Mouse (Mus musculus) embryonic facial prominence, embryonic 12.5 days (tissue): Measurements from ENCODE around the gene Taok2. TPM values are rescaled to one million over a fixed set of nuclear protein-coding genes. Genes with fewer than 3 reads are reported as not detected.
A peak's percentile ranks its signal among the peaks of the same experiment; 100 is the strongest.

Source experiments
- ATAC-seq: fragments of 200-750 bp; cut with Nextera tagmentation; 2 replicates; pipeline ENCODE4 v1.8.0; 2017; ENCODE audit not compliant: insufficient number of reproducible peaks, insufficient read depth, low FRiP score, low TSS enrichment
- H3K27ac ChIP-seq: fragments of 300-500 bp; sonication (generic); 2 replicates; pipeline ENCODE4 v1.5.1; 2016; ENCODE audit warnings: mild to moderate bottlenecking
- H3K27me3 ChIP-seq: fragments of 300-500 bp; sonication (generic); 2 replicates; pipeline ENCODE4 v1.6.1; 2016; ENCODE audit warnings: mild to moderate bottlenecking, moderate library complexity
- H3K36me3 ChIP-seq: fragments of 300-500 bp; sonication (generic); 2 replicates; pipeline ENCODE4 v1.6.1; 2016; ENCODE audit warnings: mild to moderate bottlenecking
- H3K4me1 ChIP-seq: fragments of 300-500 bp; sonication (generic); 2 replicates; pipeline ENCODE4 v1.6.1; 2016
- H3K4me2 ChIP-seq: fragments of 300-500 bp; sonication (generic); replicated peaks from 2 replicates; pipeline ENCODE4 v1.6.1; 2016; ENCODE audit warnings: mild to moderate bottlenecking, moderate library complexity
- H3K4me3 ChIP-seq: fragments of 300-500 bp; sonication (generic); 2 replicates; pipeline ENCODE4 v1.5.1; 2016; ENCODE audit warnings: mild to moderate bottlenecking
- H3K9ac ChIP-seq: fragments of 300-500 bp; sonication (generic); 2 replicates; pipeline ENCODE4 v1.6.1; 2016; ENCODE audit warnings: mild to moderate bottlenecking, moderate library complexity
- H3K9me3 ChIP-seq: fragments of 300-500 bp; sonication (generic); 2 replicates; pipeline ENCODE4 v1.6.1; 2016; ENCODE audit warnings: mild to moderate bottlenecking, moderate library complexity
- WGBS: fragments of 180-500 bp; shearing (Covaris S2); methylation state at CpG from one replicate; pipeline ENCODE4 v1.1.7; 2016; 5-methylcytosine and 5-hydroxymethylcytosine counted together
- polyA plus RNA-seq: library from polyadenylated mRNA; unstranded; fragments of >200 nt; fragmentation: Nextera tagmentation; extraction: Ambion mirVana; gene quantifications from 2 replicates; pipeline ENCODE4 v1.2.1, GENCODE M21; 2016

Taok2 gene
- polyA plus RNA-seq, 1 experiment from 2014 or later = 57.7 TPM

GRCm38 (mm10) chr7:126868003-126868402, 16.5 kb downstream of the Taok2 start:
- Histone ChIP-seq H3K9ac (no peak overlapping the region), H3K4me2 (no peak overlapping the region), H3K4me1 (peaks cover 15% of the 10 kb centered on the region), H3K36me3 (peaks cover 94% of the 10 kb centered on the region), H3K4me3 (no peak overlapping the region), H3K27ac (no peak overlapping the region), H3K27me3 (no peaks in the 10 kb centered on the region), H3K9me3 (no peaks in the 10 kb centered on the region)
- no peak for ATAC-seq
- WGBS = 88% methylated on average over 12 of the region's 12 CpGs

GRCm38 (mm10) chr7:126867534-126867933, 17.0 kb downstream of the Taok2 start:
- ATAC-seq = no peak
- H3K4me2 ChIP-seq = no peak overlapping the region
- no peaks in the 10 kb centered on the region for H3K9me3 ChIP-seq
- peaks cover 18% of the 10 kb centered on the region for H3K4me1 ChIP-seq
- H3K9ac ChIP-seq = no peak overlapping the region
- H3K4me3 ChIP-seq = no peak overlapping the region
- H3K36me3 ChIP-seq = peaks cover 89% of the 10 kb centered on the region
- no peaks in the 10 kb centered on the region for H3K27me3 ChIP-seq
- 83% methylated on average over 2 of the region's 2 CpGs for WGBS
- H3K27ac ChIP-seq = no peak overlapping the region

GRCm38 (mm10) chr7:126863791-126864190, 20.7 kb downstream of the Taok2 start:
- ATAC-seq = no peak
- H3K4me3 ChIP-seq = peak overlapping the region; percentile 73
- no peaks in the 10 kb centered on the region for H3K27me3 ChIP-seq
- peak overlapping the region; percentile 86 for H3K27ac ChIP-seq
- H3K4me1 ChIP-seq = peaks cover 25% of the 10 kb centered on the region
- no peaks in the 10 kb centered on the region for H3K9me3 ChIP-seq
- H3K4me2 ChIP-seq = peak overlapping the region; percentile 88
- 71% methylated on average over 6 of the region's 6 CpGs for WGBS
- peaks cover 63% of the 10 kb centered on the region for H3K36me3 ChIP-seq
- peak overlapping the region; percentile 66 for H3K9ac ChIP-seq

GRCm38 (mm10) chr7:126862147-126862784, 22.2 kb downstream of the Taok2 start, which contains the start of gene Ino80e:
Ino80e (minus strand) TSS chr7:126862377.
- WGBS = under 1% methylated on average over 41 of the region's 41 CpGs
- Histone ChIP-seq H3K36me3 (peaks cover 63% of the 10 kb centered on the region), H3K4me2 (peak within 1 kb of the TSS; percentile 88), H3K9me3 (no peaks in the 10 kb centered on the region), H3K9ac (peak within 1 kb of the TSS; percentile 66), H3K4me3 (peak within 1 kb of the TSS; percentile 73), H3K27ac (peak within 1 kb of the TSS; percentile 86), H3K27me3 (no peaks in the 10 kb centered on the region), H3K4me1 (peaks cover 25% of the 10 kb centered on the region)
- peak; percentile 42; the same call in 1 of the 2 replicates for ATAC-seq

GRCm38 (mm10) chr7:126861429-126862130, 22.9 kb downstream of the Taok2 start, which contains the start of gene Hirip3:
Hirip3 (plus strand) TSS chr7:126861972.
- 2% methylated on average over 42 of the region's 42 CpGs for WGBS
- peak within 1 kb of the TSS; percentile 86 for H3K27ac ChIP-seq
- ATAC-seq = peak; percentile 82

GRCm38 (mm10) chr7:126860987-126861386, 23.5 kb downstream of the Taok2 start:
- Histone ChIP-seq H3K4me3 (peak overlapping the region; percentile 73), H3K27me3 (no peaks in the 10 kb centered on the region), H3K27ac (no peak overlapping the region), H3K9me3 (no peaks in the 10 kb centered on the region), H3K9ac (peak overlapping the region; percentile 66), H3K4me1 (peaks cover 25% of the 10 kb centered on the region), H3K4me2 (peak overlapping the region; percentile 88), H3K36me3 (peaks cover 63% of the 10 kb centered on the region)
- 69% methylated on average over 5 of the region's 5 CpGs for WGBS
- no peak for ATAC-seq

More at GRCm38 (mm10) chr7:126861429-126862130, 22.9 kb downstream of the Taok2 start, which contains the start of gene Hirip3:
- H3K36me3 ChIP-seq = peaks cover 63% of the 10 kb centered on the region
- H3K9me3 ChIP-seq = no peaks in the 10 kb centered on the region
- peaks cover 25% of the 10 kb centered on the region for H3K4me1 ChIP-seq
- H3K4me2 ChIP-seq = peak within 1 kb of the TSS; percentile 88
- H3K4me3 ChIP-seq = peak within 1 kb of the TSS; percentile 73
- peak within 1 kb of the TSS; percentile 66 for H3K9ac ChIP-seq
- H3K27me3 ChIP-seq = no peaks in the 10 kb centered on the region

GRCm38 (mm10) chr7:126856741-126857420, 27.6 kb downstream of the Taok2 start:
- Histone ChIP-seq H3K4me3 (no peak overlapping the region), H3K9ac (no peak overlapping the region), H3K4me2 (no peak overlapping the region), H3K27me3 (no peaks in the 10 kb centered on the region), H3K9me3 (no peaks in the 10 kb centered on the region), H3K27ac (no peak overlapping the region), H3K36me3 (peaks cover 79% of the 10 kb centered on the region), H3K4me1 (peaks cover 7% of the 10 kb centered on the region; the same call in 1 of the 2 replicates)
- WGBS = 64% methylated on average over 9 of the region's 9 CpGs
- ATAC-seq = no peak

GRCm38 (mm10) chr7:126855641-126856040, 28.9 kb downstream of the Taok2 start:
- H3K27me3 ChIP-seq = no peaks in the 10 kb centered on the region
- peaks cover 82% of the 10 kb centered on the region for H3K36me3 ChIP-seq
- H3K4me1 ChIP-seq = peaks cover 8% of the 10 kb centered on the region
- H3K9me3 ChIP-seq = no peaks in the 10 kb centered on the region
- no peak overlapping the region for H3K9ac ChIP-seq
- ATAC-seq = no peak
- no peak overlapping the region for H3K4me3 ChIP-seq
- H3K4me2 ChIP-seq = no peak overlapping the region
- no peak overlapping the region for H3K27ac ChIP-seq
- 89% methylated on average over 3 of the region's 3 CpGs for WGBS

- Histone ChIP-seq H3K27me3 (peaks cover 20% of the 10 kb centered on the region), H3K9ac (no peak overlapping the region), H3K27ac (no peak overlapping the region), H3K4me1 (peaks cover 13% of the 10 kb centered on the region), H3K9me3 (no peaks in the 10 kb centered on the region), H3K36me3 (peaks cover 69% of the 10 kb centered on the region), H3K4me3 (no peak overlapping the region), H3K4me2 (no peak overlapping the region)
- ATAC-seq = no peak
- 94% methylated on average over 5 of the region's 5 CpGs for WGBS
Observed at GRCm38 (mm10) chr7:126853454-126853853, 31.0 kb downstream of the Taok2 start.

- peaks cover 46% of the 10 kb centered on the region for H3K36me3 ChIP-seq
- H3K4me2 ChIP-seq = 0 out of 2 replicates have a peak overlapping the region, but pooled peaks have one; percentile 8
- ATAC-seq = no peak
- H3K4me3 ChIP-seq = no peak overlapping the region
- no peak overlapping the region for H3K27ac ChIP-seq
- no peaks in the 10 kb centered on the region for H3K9me3 ChIP-seq
- peak overlapping the region; percentile 11; the same call in 1 of the 2 replicates for H3K9ac ChIP-seq
- WGBS = 35% methylated on average over 12 of the region's 12 CpGs
- peaks cover 25% of the 10 kb centered on the region for H3K4me1 ChIP-seq
- H3K27me3 ChIP-seq = peaks cover 38% of the 10 kb centered on the region
Observed at GRCm38 (mm10) chr7:126851192-126851591, 33.3 kb downstream of the Taok2 start.

GRCm38 (mm10) chr7:126850161-126850560, 34.3 kb downstream of the Taok2 start:
- Histone ChIP-seq H3K36me3 (peaks cover 36% of the 10 kb centered on the region), H3K27ac (no peak overlapping the region), H3K4me2 (no peak overlapping the region), H3K4me1 (peaks cover 25% of the 10 kb centered on the region), H3K4me3 (no peak overlapping the region), H3K9ac (no peak overlapping the region), H3K27me3 (peaks cover 38% of the 10 kb centered on the region), H3K9me3 (no peaks in the 10 kb centered on the region)
- 82% methylated on average over 6 of the region's 6 CpGs for WGBS
- ATAC-seq = no peak
